Mouse (Mus musculus): ENCODE measurements around the gene Fbln2. TPM values are rescaled to one million over a fixed set of nuclear protein-coding genes. Genes with fewer than 3 reads are reported as not detected.

Gene Fbln2
- polyA plus RNA-seq, 1 experiment from 2014 or later, result 35.5 TPM

- 89% methylated on average over 1 of the region's 1 CpGs for WGBS
- no peak for ATAC-seq (ENCODE audit: insufficient number of reproducible peaks, insufficient read depth, low FRiP score, low read depth)
- H3K36me3 ChIP-seq (ENCODE audit: control insufficient read depth, insufficient read depth, low read length), result no peaks in the 10 kb centered on the region
Observed at GRCm38 (mm10) chr6:91249797-91250196, 37.5 kb downstream of the Fbln2 start.

GRCm38 (mm10) chr6:91259440-91260120, 47.3 kb downstream of the Fbln2 start:
- Histone ChIP-seq H3K27me3 (ENCODE audit: control insufficient read depth, insufficient read depth, low read length) (no peaks in the 10 kb centered on the region), H3K36me3 (ENCODE audit: control insufficient read depth, insufficient read depth, low read length) (no peaks in the 10 kb centered on the region), H3K27ac (ENCODE audit: low read length) (no peak overlapping the region), H3K9ac (replicated peaks; ENCODE audit: low read depth, low read length) (no peak overlapping the region), H3K4me1 (ENCODE audit: control insufficient read depth, insufficient read depth, low read length) (no peaks in the 10 kb centered on the region), H3K4me2 (replicated peaks; ENCODE audit: low read depth, low read length) (no peak overlapping the region), H3K9me3 (ENCODE audit: control insufficient read depth, low read depth, low read length) (no peaks in the 10 kb centered on the region), H3K4me3 (ENCODE audit: low read depth, low read length) (no peak overlapping the region)
- WGBS, result 65% methylated on average over 16 of the region's 16 CpGs
- ATAC-seq (ENCODE audit: insufficient number of reproducible peaks, insufficient read depth, low FRiP score, low read depth), result no peak

More at GRCm38 (mm10) chr6:91249797-91250196, 37.5 kb downstream of the Fbln2 start:
- H3K4me1 ChIP-seq (ENCODE audit: control insufficient read depth, insufficient read depth, low read length), result no peaks in the 10 kb centered on the region
- H3K9ac ChIP-seq (replicated peaks; ENCODE audit: low read depth, low read length), result no peak overlapping the region
- no peaks in the 10 kb centered on the region for H3K9me3 ChIP-seq (ENCODE audit: control insufficient read depth, low read depth, low read length)
- no peak overlapping the region for H3K27ac ChIP-seq (ENCODE audit: low read length)
- no peak overlapping the region for H3K4me2 ChIP-seq (replicated peaks; ENCODE audit: low read depth, low read length)
- no peaks in the 10 kb centered on the region for H3K27me3 ChIP-seq (ENCODE audit: control insufficient read depth, insufficient read depth, low read length)
- no peak overlapping the region for H3K4me3 ChIP-seq (ENCODE audit: low read depth, low read length)

- no peaks in the 10 kb centered on the region for H3K9me3 ChIP-seq (ENCODE audit: control insufficient read depth, low read depth, low read length)
- no peaks in the 10 kb centered on the region for H3K36me3 ChIP-seq (ENCODE audit: control insufficient read depth, insufficient read depth, low read length)
- ATAC-seq (ENCODE audit: insufficient number of reproducible peaks, insufficient read depth, low FRiP score, low read depth), result no peak
Observed at GRCm38 (mm10) chr6:91260347-91260986, 48.2 kb downstream of the Fbln2 start.

GRCm38 (mm10) chr6:91260987-91261367, 48.7 kb downstream of the Fbln2 start:
- WGBS, result 33% methylated on average over 3 of the region's 3 CpGs
- no peak for ATAC-seq (ENCODE audit: insufficient number of reproducible peaks, insufficient read depth, low FRiP score, low read depth)

More at GRCm38 (mm10) chr6:91260347-91260986, 48.2 kb downstream of the Fbln2 start:
- Histone ChIP-seq H3K9ac (replicated peaks; ENCODE audit: low read depth, low read length) (no peak overlapping the region), H3K27me3 (ENCODE audit: control insufficient read depth, insufficient read depth, low read length) (no peaks in the 10 kb centered on the region), H3K4me3 (ENCODE audit: low read depth, low read length) (no peak overlapping the region), H3K4me1 (ENCODE audit: control insufficient read depth, insufficient read depth, low read length) (no peaks in the 10 kb centered on the region), H3K4me2 (replicated peaks; ENCODE audit: low read depth, low read length) (no peak overlapping the region), H3K27ac (ENCODE audit: low read length) (no peak overlapping the region)
- WGBS, result 81% methylated on average over 8 of the region's 8 CpGs

GRCm38 (mm10) chr6:91265616-91266015, 53.4 kb downstream of the Fbln2 start:
- no peak overlapping the region for H3K4me3 ChIP-seq (ENCODE audit: low read depth, low read length)
- ATAC-seq (ENCODE audit: insufficient number of reproducible peaks, insufficient read depth, low FRiP score, low read depth), result no peak
- no peaks in the 10 kb centered on the region for H3K27me3 ChIP-seq (ENCODE audit: control insufficient read depth, insufficient read depth, low read length)
- no peak overlapping the region for H3K9ac ChIP-seq (replicated peaks; ENCODE audit: low read depth, low read length)
- no peaks in the 10 kb centered on the region for H3K36me3 ChIP-seq (ENCODE audit: control insufficient read depth, insufficient read depth, low read length)
- WGBS, result 72% methylated on average over 12 of the region's 12 CpGs
- H3K4me1 ChIP-seq (ENCODE audit: control insufficient read depth, insufficient read depth, low read length), result no peaks in the 10 kb centered on the region
- H3K4me2 ChIP-seq (replicated peaks; ENCODE audit: low read depth, low read length), result no peak overlapping the region
- no peaks in the 10 kb centered on the region for H3K9me3 ChIP-seq (ENCODE audit: control insufficient read depth, low read depth, low read length)
- no peak overlapping the region for H3K27ac ChIP-seq (ENCODE audit: low read length)

More at GRCm38 (mm10) chr6:91260987-91261367, 48.7 kb downstream of the Fbln2 start:
- Histone ChIP-seq H3K4me2 (replicated peaks; ENCODE audit: low read depth, low read length) (no peak overlapping the region), H3K9ac (replicated peaks; ENCODE audit: low read depth, low read length) (no peak overlapping the region), H3K4me3 (ENCODE audit: low read depth, low read length) (no peak overlapping the region), H3K36me3 (ENCODE audit: control insufficient read depth, insufficient read depth, low read length) (no peaks in the 10 kb centered on the region), H3K27me3 (ENCODE audit: control insufficient read depth, insufficient read depth, low read length) (no peaks in the 10 kb centered on the region), H3K27ac (ENCODE audit: low read length) (no peak overlapping the region), H3K4me1 (ENCODE audit: control insufficient read depth, insufficient read depth, low read length) (no peaks in the 10 kb centered on the region), H3K9me3 (ENCODE audit: control insufficient read depth, low read depth, low read length) (no peaks in the 10 kb centered on the region)

GRCm38 (mm10) chr6:91266647-91267046, 54.4 kb downstream of the Fbln2 start:
- no peaks in the 10 kb centered on the region for H3K27me3 ChIP-seq (ENCODE audit: control insufficient read depth, insufficient read depth, low read length)
- no peaks in the 10 kb centered on the region for H3K9me3 ChIP-seq (ENCODE audit: control insufficient read depth, low read depth, low read length)
- no peak overlapping the region for H3K27ac ChIP-seq (ENCODE audit: low read length)
- 77% methylated on average over 1 of the region's 1 CpGs for WGBS
- no peak overlapping the region for H3K9ac ChIP-seq (replicated peaks; ENCODE audit: low read depth, low read length)
- no peaks in the 10 kb centered on the region for H3K4me1 ChIP-seq (ENCODE audit: control insufficient read depth, insufficient read depth, low read length)
- H3K4me3 ChIP-seq (ENCODE audit: low read depth, low read length), result no peak overlapping the region
- no peak for ATAC-seq (ENCODE audit: insufficient number of reproducible peaks, insufficient read depth, low FRiP score, low read depth)
- no peaks in the 10 kb centered on the region for H3K36me3 ChIP-seq (ENCODE audit: control insufficient read depth, insufficient read depth, low read length)
- no peak overlapping the region for H3K4me2 ChIP-seq (replicated peaks; ENCODE audit: low read depth, low read length)

- Histone ChIP-seq H3K27ac (ENCODE audit: low read length) (no peak overlapping the region), H3K36me3 (ENCODE audit: control insufficient read depth, insufficient read depth, low read length) (no peaks in the 10 kb centered on the region), H3K4me2 (replicated peaks; ENCODE audit: low read depth, low read length) (no peak overlapping the region), H3K9ac (replicated peaks; ENCODE audit: low read depth, low read length) (no peak overlapping the region), H3K9me3 (ENCODE audit: control insufficient read depth, low read depth, low read length) (no peaks in the 10 kb centered on the region), H3K27me3 (ENCODE audit: control insufficient read depth, insufficient read depth, low read length) (no peaks in the 10 kb centered on the region), H3K4me3 (ENCODE audit: low read depth, low read length) (no peak overlapping the region), H3K4me1 (ENCODE audit: control insufficient read depth, insufficient read depth, low read length) (no peaks in the 10 kb centered on the region)
- no peak for ATAC-seq (ENCODE audit: insufficient number of reproducible peaks, insufficient read depth, low FRiP score, low read depth)
- WGBS, result 28% methylated on average over 9 of the region's 9 CpGs
Observed at GRCm38 (mm10) chr6:91268318-91268717, 56.1 kb downstream of the Fbln2 start.

GRCm38 (mm10) chr6:91277549-91277948, 65.3 kb downstream of the Fbln2 start:
- Histone ChIP-seq H3K27me3 (ENCODE audit: control insufficient read depth, insufficient read depth, low read length) (no peaks in the 10 kb centered on the region), H3K27ac (ENCODE audit: low read length) (no peak overlapping the region), H3K4me2 (replicated peaks; ENCODE audit: low read depth, low read length) (no peak overlapping the region), H3K9ac (replicated peaks; ENCODE audit: low read depth, low read length) (no peak overlapping the region), H3K4me1 (ENCODE audit: control insufficient read depth, insufficient read depth, low read length) (no peaks in the 10 kb centered on the region), H3K4me3 (ENCODE audit: low read depth, low read length) (no peak overlapping the region), H3K36me3 (ENCODE audit: control insufficient read depth, insufficient read depth, low read length) (no peaks in the 10 kb centered on the region), H3K9me3 (ENCODE audit: control insufficient read depth, low read depth, low read length) (no peaks in the 10 kb centered on the region)
- ATAC-seq (ENCODE audit: insufficient number of reproducible peaks, insufficient read depth, low FRiP score, low read depth), result no peak
- WGBS, result 3% methylated on average over 7 of the region's 7 CpGs

Measured in stomach, embryonic 14.5 days (tissue).